Mouse (Mus musculus) left cerebral cortex, postnatal 36 days (tissue): ENCODE measurements around the gene Cep295. TPM values are rescaled to one million over a fixed set of nuclear protein-coding genes. Genes with fewer than 3 reads are reported as not detected.
"Not testable (repeated sequence)": the region's sequence is repeated elsewhere in the genome, so short reads cannot be mapped to it uniquely, and the experiment has no call there.

Experiments used
- DNase-seq, 2 experiments: peaks; one replicate each; pipeline ENCODE4 v3.0.0; 2021 to 2022; ENCODE audit warnings: low spot score in 2 of 2, mixed read lengths in 1 of 2
- intact Hi-C: fragments of 180-260 bp; cut with DNase I; formaldehyde crosslinking; loops from one replicate; pipeline ENCODE4 v1.15.1; 2025
- total RNA-seq, 2 experiments: library from RNA; stranded (reverse); gene quantifications; 2 replicates each; pipeline ENCODE4 v1.2.3; 2021

Cep295 gene
- 10 to 100 TPM; 17.1 to 30.2 TPM for total RNA-seq

DNA sequence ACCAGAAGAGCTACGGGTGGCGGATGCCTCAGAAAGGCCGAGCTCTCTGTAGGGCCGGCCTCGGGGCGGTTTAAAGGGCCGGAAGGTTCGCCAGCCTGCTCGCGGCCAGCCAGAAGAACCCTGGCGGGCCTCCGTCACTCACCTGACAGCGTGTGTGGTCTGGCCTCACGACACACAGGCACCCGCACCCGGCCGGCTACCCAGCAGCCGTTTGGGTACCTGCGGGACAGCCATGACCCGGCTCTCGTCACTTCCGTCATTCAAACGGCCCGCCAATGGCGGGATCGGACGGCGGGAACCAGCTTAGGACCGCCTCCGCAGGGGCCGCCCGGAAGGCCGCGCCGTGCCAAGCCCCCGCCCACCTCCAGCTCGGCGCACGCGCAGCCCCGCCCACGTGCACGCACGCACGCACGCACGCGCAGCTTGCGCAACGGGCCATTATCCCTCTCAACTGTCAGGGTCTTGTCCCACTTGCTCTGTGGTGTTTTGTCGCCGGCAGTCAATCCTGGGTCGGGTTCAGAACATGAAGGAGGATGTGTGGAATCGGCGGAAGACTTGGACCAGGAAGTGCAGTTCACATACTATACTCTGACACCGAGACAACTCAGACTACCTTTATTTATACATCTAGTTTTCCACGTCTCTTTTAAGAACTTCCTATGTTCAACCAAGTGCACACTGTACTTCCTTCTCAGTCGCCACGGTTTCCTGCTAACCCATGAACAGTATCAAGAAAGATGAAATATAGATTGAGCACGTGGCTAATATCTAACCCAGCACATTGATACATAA lies at the start of gene Cep295:
TSS of gene Cep295 (minus strand) at position 305 of the 792 bp plus-strand sequence.
- peak; percentile 95 to 97 for DNase-seq
- intact Hi-C loops, result no loop called here

DNA sequence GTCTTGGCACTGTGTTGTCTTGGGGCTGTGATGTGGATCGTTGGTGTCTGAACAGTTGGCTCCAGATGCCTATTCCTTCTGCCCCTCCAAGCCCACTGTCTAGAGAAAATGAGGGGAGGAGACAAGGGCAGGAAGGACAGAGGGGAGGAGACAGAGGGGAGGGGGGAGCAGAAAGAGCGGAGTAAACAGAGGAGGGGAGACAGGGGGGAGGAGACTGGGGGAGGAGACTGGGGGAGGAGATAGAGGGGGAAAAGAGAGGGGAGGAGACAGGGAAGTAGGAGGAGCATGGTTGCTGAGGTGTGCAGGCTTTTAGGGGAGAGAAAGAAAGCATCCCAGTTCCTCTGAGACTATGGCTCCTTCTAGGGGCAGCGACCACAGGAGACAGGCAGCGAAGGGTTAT lies 40.0 kb upstream of the Cep295 start:
- DNase-seq, result no peak
- intact Hi-C loops, result no loop called here

DNA sequence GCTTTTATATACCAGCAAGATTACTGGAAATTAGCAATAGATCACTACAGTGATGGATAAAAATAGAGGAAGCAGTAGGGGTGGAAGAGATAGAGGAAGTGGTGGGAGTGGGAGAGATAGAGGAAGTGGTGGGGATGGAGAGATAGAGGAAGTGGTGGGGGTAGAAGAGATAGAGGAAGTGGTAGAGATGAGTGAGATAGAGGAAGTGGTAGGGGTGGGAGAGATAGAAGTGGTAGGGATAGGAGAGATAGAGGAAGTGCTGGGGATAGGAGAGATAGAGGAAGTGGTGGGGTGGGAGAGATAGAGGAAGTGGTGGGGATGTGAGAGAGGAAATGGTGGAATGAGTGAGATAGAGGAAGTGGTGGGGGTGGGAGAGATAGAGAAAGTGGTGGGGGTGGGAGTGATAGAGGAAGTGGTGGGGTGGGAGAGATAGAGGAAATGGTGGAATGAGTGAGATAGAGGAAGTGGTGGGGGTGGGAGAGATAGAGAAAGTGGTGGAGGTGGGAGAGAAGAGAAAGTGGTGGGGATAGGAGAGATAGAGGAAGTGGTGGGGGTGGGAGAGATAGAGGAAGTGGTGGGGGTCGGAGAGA lies 37.9 kb upstream of the Cep295 start:
- intact Hi-C loops, result no loop called here
- no peak for DNase-seq

DNA sequence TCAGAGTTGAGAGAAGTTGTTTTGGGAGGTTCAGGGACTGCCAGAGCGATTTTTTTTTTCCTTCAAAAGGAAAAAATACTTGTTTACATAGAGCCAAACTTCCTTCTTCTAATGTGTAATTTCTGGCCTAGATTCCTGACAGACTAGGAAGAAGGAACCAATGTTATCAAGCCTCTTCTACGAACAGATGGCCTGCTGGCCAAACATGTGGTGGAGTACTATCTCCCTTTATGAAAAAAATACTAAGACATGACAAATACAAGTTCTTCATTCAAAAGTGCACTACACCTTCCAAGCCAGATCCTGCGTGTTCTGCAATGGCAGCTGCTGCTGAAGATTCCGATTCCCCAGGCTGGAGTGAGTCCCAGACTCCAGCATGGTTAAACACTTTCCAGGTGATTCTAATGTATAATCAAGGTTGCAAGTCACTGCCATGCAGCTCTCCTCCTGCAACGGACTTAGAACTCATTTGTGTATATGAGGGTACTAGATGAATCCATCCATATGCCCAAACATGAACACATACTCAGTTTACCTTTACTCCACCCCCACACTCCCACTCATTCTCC lies 29.6 kb upstream of the Cep295 start:
- no peak for DNase-seq
- intact Hi-C loops, result no loop called here

DNA sequence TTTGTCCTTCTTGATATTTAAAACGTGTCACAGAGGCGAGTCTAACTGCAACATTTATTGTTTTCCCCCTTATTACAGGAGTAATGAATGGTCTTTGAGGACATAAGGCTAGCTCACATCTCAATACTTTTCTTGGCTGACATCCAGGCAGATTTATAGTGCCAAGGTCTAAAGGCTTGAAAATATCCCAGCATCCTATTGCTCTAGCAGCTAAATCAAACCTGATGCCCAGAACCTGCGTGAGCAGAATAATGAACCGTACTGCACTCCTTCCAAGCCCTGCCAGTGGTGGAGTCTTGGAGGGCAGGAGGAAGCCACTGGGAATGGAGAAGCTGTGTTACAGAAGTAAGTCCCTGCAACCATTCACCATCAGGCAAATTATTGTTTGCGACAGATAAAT lies 26.7 kb upstream of the Cep295 start:
- no peak for DNase-seq
- intact Hi-C loops, result no loop called here

DNA sequence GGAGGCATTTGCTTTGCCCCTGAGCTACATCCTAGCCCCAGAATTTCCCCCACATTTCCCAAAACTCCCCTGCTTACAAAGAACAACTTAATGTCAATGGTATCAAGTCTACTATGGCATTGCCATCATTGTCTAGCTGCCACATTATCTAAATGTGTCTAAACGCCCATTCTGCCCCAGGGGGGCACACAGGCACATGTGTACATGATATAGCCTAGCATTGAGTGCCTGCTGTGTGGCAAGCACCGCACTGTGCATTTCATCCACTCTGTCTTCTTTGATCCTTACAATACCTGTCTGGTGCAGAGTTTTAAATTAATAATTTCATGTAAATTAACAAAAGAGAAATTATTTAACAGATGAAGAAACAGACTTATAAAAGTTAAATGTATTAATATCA lies 8.7 kb upstream of the Cep295 start:
- no peak for DNase-seq
- intact Hi-C loops, result loop anchor here (2.0 to 5.0 kb wide), 2 partner anchors 126 to 315 kb away; partner anchors contain the start of gene Smco4

DNA sequence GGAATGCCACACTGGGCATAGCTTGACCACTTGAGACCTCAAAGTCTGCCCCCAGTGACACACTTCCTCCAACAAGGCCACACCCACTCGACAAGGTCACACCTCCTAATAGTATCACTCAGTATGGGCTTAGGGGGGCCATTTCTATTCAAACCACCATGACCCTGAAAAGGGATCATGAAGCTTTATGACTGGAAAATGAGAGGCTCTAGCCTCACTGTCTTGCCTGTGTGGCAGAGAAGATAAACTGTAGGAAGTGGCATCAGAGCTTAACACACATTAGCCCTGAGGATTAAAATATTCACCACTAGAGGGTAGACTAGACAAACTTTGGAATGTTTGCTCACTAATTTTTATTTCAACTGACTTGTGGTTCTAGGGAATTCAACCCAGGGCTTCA lies 8.3 kb upstream of the Cep295 start:
- no peak for DNase-seq

DNA sequence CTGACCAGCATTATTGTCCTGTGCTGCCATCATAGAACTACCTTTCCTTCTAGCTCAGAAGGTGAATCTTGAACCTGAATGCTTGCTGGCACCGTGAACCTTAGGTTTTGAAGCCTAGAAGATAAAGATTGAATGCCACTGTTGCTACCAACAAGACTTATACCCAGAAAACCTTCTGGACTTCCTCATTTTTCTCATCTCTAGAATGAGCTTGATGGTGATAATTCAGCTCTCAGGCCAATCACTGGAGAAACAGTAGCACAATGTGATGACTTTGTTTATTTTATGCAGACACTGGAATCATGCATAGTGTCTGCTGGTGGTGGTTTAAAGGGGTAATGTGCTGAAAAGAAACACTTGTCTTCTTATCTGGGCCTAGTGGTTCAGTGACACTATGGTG lies 7.3 kb upstream of the Cep295 start:
- no peak for DNase-seq
- intact Hi-C loops, result loop anchor here (5.0 kb wide), 1 partner anchor 127 kb away; the partner anchor contains the start of gene Smco4

More for the DNA sequence above, 8.3 kb upstream of the Cep295 start:
- intact Hi-C loops, result loop anchor here (2.0 to 5.0 kb wide), 2 partner anchors 126 to 315 kb away; partner anchors contain the start of gene Smco4

DNA sequence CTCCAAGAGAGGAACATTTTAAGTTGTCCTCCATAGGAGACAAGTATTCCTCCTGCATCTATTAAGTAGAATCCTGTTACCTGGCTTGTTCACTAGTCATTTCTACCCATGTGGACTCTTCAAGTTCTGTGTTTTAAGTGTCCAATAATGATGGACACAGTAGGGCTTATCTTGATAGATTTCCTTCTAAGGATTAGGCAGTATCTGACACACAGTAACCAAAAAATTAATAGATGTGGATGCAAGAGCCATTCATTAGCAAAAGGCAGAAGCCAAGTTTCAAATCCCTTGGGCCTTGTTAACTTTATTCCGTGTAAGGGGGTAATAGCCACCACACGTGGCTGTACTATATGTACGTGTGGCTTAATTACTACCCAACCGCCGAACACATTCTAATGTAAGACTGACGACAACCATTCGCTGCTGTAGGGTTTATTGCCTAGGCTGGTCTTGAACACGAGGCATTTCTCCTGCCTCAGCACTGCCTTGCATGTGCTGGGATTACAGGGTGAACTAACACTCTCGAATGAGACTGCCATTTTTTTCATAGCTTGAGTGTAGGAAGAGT lies 588 bp downstream of the Cep295 start:
- intact Hi-C loops, result no loop called here
- DNase-seq, result no peak

DNA sequence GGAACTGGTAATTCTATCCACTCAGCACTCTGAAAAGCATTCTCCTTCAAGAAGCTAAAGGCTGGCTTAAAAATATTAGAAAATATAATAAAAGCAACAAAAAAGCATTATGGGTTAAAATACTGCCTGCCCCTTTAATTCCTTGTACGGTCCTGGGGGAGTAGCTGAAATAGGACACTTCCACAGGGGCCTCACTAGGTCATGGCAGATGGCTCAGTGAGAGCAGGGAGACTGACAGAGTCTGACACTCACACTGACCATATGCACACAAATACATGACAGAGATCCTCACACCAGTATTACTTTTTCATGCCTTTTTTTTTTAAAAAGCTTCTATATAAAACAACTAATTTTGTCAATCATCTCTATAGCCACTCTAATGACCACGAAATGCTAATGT lies 7.7 kb downstream of the Cep295 start:
- DNase-seq, result no peak
- intact Hi-C loops, result no loop called here

DNA sequence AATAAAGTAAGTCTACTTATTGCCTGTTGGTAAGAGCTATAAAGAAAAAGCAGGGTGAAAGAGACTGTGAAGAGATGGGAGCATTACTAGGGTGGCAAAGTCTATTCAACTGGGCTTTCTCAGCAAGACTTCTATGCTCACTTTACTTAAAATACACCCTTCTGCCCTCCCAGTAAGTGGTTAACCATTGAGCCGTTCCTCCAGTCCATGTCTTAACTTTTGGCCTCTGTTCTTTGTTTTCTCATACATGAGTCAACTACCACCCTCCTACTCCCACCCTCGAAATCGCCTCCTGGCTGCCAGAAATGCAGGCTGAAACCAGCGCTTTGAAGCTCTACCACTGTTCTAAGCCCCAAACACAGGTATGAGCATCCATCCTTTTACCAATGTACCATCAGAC lies 19.8 kb downstream of the Cep295 start:
- DNase-seq, result no peak
- intact Hi-C loops, result no loop called here

DNA sequence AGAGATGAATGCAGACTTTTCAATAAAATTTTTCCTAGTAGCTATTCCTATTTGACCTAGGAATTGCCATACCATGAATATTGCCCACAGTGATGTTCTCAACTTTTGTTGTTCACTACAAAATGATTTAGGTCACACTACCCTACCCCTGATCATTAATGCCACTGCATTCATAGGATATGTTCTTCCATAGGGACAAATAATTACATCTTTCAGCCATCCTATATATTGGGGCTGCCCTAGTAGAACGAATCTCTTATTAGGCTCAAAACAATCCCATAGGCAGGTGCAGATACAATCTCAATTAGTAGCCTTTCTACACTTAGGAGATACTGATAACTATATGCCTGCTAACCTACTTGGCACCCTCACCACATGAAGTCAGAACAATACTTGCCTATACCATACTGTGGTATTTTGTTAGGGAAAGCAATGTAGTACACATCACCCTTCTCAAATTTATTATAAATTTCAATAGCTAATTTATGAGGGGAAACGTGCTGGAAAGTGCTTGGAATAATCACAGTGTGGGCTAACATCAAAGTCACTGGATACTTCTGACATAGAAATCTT lies 39.3 kb downstream of the Cep295 start:
- no peak for DNase-seq
- intact Hi-C loops, result no loop called here

DNA sequence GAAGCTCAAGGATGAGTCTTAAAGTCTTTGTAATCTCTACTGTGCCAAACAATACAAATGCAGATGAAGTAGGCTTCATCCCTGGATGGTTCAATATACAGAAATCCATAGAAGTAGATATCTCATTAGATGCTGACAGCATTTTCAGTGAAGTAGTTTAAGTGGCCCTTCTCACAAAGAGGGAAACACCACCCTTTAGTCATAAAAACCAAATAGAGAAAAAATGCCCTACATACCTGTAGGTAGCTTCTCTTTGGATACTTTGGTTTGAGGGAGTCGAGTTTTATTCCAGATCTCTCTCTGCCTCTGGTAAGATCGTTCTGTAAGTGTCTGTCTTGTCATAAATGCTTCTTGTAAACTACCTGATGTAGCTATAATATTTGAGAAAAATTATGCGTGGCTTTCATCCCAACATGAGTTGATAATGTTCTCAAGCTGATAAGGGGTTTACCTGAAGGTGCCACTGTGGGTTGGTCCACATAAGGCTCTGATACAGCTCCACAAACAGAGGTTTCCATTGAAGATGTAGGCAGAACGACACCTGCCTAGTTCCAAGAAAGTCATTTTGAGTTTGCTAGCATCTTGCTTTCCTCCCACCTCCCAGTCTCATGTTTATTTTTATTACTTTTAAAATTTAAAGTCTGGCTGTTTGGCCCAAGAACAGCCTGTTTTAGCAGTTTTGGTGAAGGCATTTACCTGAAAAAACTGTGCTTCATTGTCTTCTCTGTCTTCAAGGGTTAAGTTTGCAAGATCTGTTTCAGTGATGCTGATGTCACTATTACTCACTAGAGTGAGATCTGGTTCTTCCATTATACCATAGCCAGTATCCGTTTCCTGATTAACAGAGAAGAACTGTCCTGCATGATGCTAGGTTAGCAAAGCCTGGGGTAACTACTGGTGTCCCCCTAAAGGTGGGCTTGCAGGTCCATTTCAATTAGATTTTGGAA lies 40.1 kb downstream of the Cep295 start:
- DNase-seq, result no peak
- intact Hi-C loops, result no loop called here

DNA sequence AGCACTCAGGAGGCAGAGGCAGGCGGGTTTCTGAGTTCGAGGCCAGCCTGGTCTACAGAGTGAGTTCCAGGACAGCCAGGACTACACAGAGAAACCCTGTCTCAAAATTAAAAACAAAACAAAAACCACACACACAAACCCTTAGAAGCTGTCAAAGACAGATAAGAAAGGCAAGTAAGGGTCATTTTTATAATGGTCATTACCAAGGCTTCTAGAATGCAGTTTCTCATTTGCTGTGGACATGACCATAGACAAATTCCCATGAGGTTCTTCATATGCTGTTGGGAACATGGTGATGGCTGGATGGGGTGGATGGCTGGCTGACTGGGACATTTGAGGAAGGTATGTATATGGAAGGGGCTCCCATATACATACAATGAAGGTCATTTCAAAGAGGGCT lies 41.3 kb downstream of the Cep295 start:
- DNase-seq, intact Hi-C loops: not testable (repeated sequence)

DNA sequence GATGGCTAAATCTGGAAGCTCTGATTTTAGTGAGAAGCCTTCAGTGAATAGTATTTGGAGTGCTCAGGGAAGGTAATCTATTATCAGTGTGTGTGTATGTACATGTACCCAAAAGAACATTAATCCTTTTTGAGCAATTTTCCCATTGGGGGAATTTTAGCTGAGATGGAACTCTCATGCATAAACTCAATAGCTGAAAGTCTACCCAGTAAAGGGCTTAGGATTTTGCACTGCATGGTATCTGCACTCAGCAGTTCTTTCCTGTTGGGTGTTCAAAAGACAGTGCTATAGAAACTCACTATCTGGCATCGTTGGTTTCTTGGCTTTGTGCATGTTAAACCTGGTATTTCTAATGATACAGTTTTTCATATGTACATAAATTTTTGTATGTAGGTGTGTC lies 43.0 kb downstream of the Cep295 start:
- DNase-seq, result no peak
- intact Hi-C loops, result no loop called here

DNA sequence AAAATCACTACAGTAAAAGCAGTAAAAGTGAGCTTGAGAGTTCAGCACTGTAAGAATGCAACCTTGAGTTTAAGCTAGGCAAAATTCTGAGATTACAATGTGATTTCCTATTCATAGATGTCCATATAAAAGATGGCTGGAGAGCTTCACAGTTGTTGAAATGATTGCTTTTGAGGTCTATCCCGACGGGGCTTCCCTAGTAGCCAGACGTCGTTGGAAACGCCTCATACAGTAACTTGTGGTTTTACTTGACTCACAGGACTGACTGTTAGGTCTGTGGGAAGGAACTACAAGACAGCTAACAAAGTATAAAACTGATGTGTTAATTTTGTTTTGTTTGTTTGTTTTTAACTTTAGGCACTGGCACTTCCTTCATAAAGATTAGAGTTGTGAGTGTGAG lies 44.0 kb downstream of the Cep295 start:
- DNase-seq, result no peak
- intact Hi-C loops, result no loop called here

DNA sequence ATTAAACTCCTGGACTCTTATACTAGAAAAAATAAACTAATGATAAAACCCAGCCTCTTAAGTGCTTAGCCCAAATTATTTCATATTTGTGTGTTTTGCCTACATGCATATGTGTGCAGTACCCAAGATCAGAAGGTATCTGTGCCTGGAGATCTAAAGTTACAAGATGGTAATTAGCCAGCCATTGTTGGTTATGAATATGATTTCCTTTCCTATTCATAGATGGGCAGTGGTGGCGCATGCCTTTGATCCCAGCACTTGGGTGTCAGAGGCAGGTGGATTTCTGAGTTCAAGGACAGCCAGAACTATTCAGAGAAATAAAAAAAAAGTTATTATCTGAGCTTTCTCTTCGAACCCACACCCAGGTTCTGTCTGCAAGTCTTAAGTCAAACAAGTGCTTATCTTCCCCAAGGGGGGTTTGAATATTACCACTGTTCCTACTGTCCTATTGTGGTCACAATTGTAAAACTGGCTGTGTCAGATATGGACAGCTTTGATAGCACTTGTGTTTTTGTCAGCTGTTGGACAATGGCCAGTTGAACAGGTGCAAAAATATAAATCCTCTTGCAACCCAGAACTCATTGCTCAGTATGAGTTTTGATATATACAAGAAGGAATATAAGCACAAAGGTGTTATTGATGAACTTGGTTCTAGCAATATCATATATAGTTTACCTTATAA lies 45.4 kb downstream of the Cep295 start:
- intact Hi-C loops, result no loop called here
- DNase-seq, result no peak

DNA sequence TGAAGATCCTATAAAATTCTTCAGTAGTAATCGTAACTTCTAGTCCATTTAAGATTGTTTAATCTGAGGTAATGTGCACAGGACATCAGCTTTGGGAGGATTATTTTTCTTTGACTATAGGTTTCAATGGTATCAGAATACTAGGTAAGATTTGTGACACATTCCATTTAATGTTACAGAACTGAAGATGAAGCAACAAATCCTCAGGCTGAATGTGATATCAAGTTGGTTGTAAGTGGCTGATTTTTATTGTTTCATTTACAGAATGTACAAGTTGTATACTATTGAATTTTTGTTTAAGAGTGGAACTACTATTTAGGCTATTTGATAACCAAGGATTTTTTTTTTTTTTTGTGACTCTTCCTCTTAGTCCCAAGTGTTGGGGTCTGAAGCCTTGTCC lies 47.4 kb downstream of the Cep295 start:
- intact Hi-C loops, result no loop called here
- no peak for DNase-seq

DNA sequence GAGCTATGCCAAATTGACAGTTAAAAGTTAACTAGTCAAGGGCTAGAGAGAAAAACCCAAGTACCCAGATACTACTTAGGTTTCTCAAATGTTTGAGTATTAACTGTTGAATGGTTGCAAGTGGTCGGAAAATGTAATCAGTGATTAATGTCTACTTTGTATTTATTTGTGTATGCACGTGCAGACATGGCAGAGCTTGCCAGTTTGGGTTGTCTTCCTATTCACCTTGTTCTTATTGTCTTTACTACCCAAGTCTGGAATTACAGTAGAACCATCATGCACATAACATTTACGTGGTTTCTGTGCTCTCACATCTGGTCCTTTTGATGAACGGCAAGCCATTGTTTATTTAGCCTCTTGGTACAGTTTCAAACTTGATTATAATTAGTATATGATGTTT lies 48.2 kb downstream of the Cep295 start:
- intact Hi-C loops, result no loop called here
- DNase-seq, result no peak
